Mouse (Mus musculus) CH12.LX (cell line): ENCODE data around the gene Syt11.
"Not testable (repeated sequence)": the region's sequence is repeated elsewhere in the genome, so short reads cannot be mapped to it uniquely, and the experiment has no call there.

Source experiments
- CTCF ChIP-seq, 2 experiments: IDR thresholded peaks in 1 of 2; conservative IDR thresholded peaks in 1 of 2; 2 replicates each; pipeline ENCODE4 v1.5.1; 2011 to 2012; ENCODE audit warnings: low read depth in 2 of 2, low read length in 2 of 2, improper control_type of control experiment in 1 of 2, inconsistent platforms in 1 of 2, mild to moderate bottlenecking in 1 of 2, moderate library complexity in 1 of 2
- KAT2A ChIP-seq: IDR thresholded peaks from 2 replicates; pipeline ENCODE4 v1.6.1; 2012; ENCODE audit warnings: low read length, improper control_type of control experiment, inconsistent platforms; ENCODE audit not compliant: insufficient replicate concordance
- NRF1 ChIP-seq: IDR thresholded peaks from 2 replicates; pipeline ENCODE4 v1.6.1; 2014; ENCODE audit warnings: low read depth, mild to moderate bottlenecking, inconsistent platforms, low read length, improper control_type of control experiment, moderate library complexity
- POLR2A ChIP-seq: IDR thresholded peaks from 2 replicates; pipeline ENCODE4 v1.6.1; 2011; ENCODE audit warnings: low read depth, mild to moderate bottlenecking, improper control_type of control experiment, low read length
- USF2 ChIP-seq: conservative IDR thresholded peaks from 2 replicates; pipeline ENCODE4 v1.6.1; 2011; ENCODE audit warnings: low read depth, low read length, improper control_type of control experiment

GRCm38 (mm10) chr3:88788033-88788432, 13.1 kb upstream of the Syt11 start:
- TF ChIP-seq USF2; KAT2A; CTCF (conservative IDR thresholded peaks at IDR 0.05 in 1 of 2, IDR thresholded peaks at IDR 0.05 in 1 of 2; ENCODE audit: low read depth in 2 of 2, low read length in 2 of 2); POLR2A; NRF1: not testable (repeated sequence)
